Mouse (Mus musculus) G1E (cell line): ENCODE data around the gene Dnttip1.

Experiments
- CTCF ChIP-seq: IDR thresholded peaks from 2 replicates; pipeline ENCODE4 v1.5.1; 2012; ENCODE audit warnings: low read depth, low read length, inconsistent platforms, mixed read lengths
- GATA1 ChIP-seq: IDR thresholded peaks from 2 replicates; pipeline ENCODE4 v1.6.1; 2012; ENCODE audit warnings: borderline replicate concordance, low read length, inconsistent platforms, mixed read lengths
- GATA2 ChIP-seq: IDR thresholded peaks from 2 replicates; pipeline ENCODE4 v1.6.1; 2012; ENCODE audit warnings: low read depth, low read length, inconsistent platforms, borderline replicate concordance
- POLR2AphosphoS5 ChIP-seq: IDR thresholded peaks from 2 replicates; pipeline ENCODE4 v1.6.1; 2012; ENCODE audit warnings: low read depth, low read length, inconsistent platforms; ENCODE audit not compliant: insufficient replicate concordance
- TAL1 ChIP-seq: conservative IDR thresholded peaks from 2 replicates; pipeline ENCODE4 v1.6.1; 2012; ENCODE audit warnings: low read depth, low read length, inconsistent platforms, mixed read lengths

GRCm38 (mm10) chr2:164787032-164787431, 41.2 kb downstream of the Dnttip1 start:
- TF ChIP-seq CTCF (0 out of 2 replicates have a peak, but pooled peaks have one; percentile 2), GATA2 (no peak), GATA1 (no peak), POLR2AphosphoS5 (no peak), TAL1 (no peak)
